Mouse (Mus musculus) splenic B cell, adult 2 months (primary cell): ENCODE results near the gene Sncg.

Experiments used
- DNase-seq: peaks from one replicate; pipeline ENCODE4 v3.0.0-alpha.2; 2011; ENCODE audit warnings: low read depth, low spot score
- H3K27me3 ChIP-seq: 2 replicates; pipeline ENCODE4 v1.6.1; 2012; ENCODE audit warnings: mild to moderate bottlenecking, low read length, moderate library complexity, mixed read lengths; ENCODE audit not compliant: control insufficient read depth, poor library complexity, insufficient read depth, severe bottlenecking
- H3K36me3 ChIP-seq: 2 replicates; pipeline ENCODE4 v1.6.1; 2012; ENCODE audit warnings: mild to moderate bottlenecking, low read length, moderate library complexity, mixed read lengths; ENCODE audit not compliant: control insufficient read depth, poor library complexity, insufficient read depth, severe bottlenecking

Sncg gene

DNA sequence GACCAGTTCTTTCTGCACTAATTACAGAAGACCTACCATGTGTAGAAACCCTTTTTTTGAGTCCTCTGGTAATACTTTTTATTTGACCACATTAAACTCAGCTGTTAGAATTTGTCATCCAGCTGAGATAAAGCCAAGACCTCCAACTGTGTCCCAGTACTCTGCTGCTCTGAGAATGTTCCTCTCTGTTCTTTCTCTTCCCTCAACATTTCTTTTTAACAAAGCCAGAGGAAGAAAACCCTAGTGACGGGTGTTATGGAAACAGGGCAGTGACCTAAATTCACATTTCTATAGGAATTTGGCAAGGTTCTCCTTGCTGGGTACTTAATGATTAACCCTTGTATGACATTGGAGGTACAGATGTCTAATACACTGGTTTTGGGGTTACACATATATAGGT lies 35.1 kb downstream of the Sncg start:
- no peaks in the 10 kb centered on the region for H3K27me3 ChIP-seq
- H3K36me3 ChIP-seq, result peaks cover 16% of the 10 kb centered on the region
- DNase-seq, result no peak

DNA sequence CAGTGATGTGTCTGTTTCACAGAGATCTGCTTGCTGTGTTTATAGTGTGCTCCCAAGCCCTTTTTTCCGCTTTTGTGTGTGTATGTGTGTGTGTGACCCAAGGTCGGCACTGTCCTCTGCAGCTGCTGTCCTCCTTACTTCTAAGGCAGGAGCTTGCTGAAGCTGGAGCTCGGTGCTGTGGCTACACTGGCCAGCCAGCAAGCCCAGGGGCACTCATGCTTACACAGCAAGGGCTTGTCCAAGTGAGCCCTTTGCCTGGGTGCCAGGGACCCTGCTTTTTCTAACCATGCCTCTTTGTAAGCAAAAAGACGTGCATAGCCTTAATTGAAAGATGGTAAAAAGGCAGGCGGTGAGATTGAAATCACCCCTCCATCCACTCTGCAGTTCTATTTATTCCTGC lies 42.1 kb downstream of the Sncg start:
- Histone ChIP-seq H3K36me3 (peaks cover 16% of the 10 kb centered on the region), H3K27me3 (no peaks in the 10 kb centered on the region)
- DNase-seq, result no peak

DNA sequence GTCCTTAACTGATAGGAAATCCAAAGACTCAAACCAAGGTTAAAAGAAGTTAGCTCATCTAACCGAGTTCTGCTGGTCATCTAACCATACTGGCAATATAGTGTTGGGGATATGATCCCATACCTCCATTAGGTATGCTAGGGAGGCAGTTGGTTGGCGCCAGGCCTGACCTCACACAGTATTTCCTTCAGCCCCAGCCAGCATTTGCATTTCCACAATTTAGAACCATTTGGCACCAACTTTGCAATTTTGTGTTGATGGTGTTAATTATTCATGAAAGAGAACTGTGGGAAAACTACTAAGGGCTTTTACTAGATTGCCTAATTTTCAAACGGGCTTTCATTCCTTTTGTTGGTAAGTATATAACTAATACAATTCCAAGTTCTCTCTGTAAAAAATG lies 42.7 kb downstream of the Sncg start:
- DNase-seq, result no peak
- no peaks in the 10 kb centered on the region for H3K27me3 ChIP-seq

DNA sequence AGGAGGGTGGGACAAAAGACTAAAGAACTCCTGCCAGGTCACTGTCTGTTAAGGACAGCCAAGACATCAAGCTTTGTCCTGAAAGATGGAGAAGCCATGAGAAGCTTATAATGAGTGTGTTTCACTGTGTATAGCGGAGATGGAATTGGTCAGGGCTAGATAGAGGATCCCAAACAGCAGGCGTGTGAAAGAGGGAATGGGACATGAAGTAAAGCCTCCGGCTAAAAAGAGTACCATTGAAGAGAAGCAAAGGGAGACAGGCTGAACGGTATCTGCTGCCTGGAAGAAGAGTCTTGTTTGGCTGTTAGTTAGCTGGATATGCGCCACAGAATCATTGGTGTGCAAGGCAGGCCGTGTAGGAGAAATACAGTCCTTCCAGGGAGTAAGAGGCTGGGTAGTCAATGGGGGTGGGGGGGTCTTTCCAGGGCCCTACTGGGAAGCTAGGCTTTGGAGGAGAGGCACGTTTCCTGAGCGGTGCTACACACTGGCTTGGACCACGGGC lies 43.9 kb downstream of the Sncg start:
- Histone ChIP-seq H3K36me3 (peaks cover 12% of the 10 kb centered on the region), H3K27me3 (no peaks in the 10 kb centered on the region)

More for the DNA sequence above, 42.7 kb downstream of the Sncg start:
- H3K36me3 ChIP-seq, result peaks cover 14% of the 10 kb centered on the region

DNA sequence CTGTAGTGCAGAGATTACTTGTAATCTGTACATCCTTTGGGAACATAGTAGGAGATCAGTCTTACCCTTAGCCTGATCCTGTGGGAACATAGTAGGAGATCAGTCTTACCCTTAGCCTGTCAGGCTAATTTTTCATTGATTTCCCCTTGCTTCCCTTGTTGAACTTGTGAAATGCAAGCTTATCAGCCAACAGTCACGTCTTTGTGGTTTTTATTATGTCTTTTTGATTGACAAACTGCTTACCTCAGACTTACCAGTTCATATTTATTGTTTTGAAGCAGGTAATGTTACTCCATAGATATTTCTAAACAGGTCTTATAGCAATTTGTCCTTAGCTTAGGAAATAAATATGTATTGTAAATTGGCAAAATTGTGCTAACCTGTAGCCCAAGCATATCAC lies 47.0 kb downstream of the Sncg start:
- H3K36me3 ChIP-seq, result peaks cover 19% of the 10 kb centered on the region
- DNase-seq, result no peak
- no peaks in the 10 kb centered on the region for H3K27me3 ChIP-seq

More for the DNA sequence above, 43.9 kb downstream of the Sncg start:
- DNase-seq, result no peak

DNA sequence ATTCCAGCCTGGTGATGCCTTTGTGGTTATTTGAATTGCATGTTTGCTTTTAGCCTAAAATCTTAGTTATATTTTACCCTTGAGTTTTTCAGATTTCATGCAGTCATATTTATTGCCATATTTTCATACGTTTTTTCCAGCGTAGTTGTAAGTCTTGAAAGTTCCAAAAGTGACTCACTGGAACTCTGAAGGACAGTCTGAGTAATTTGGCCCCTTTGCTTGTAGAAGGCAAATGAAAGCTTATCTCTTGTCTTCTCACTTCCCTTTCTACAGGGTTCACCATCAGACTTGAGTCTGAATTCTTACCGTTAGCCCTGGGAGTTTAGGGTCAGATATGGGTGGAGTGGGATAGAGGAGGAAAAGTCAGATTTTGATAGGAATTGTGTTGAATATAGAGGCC lies 48.0 kb downstream of the Sncg start:
- no peak for DNase-seq
- Histone ChIP-seq H3K27me3 (no peaks in the 10 kb centered on the region), H3K36me3 (peaks cover 17% of the 10 kb centered on the region)

DNA sequence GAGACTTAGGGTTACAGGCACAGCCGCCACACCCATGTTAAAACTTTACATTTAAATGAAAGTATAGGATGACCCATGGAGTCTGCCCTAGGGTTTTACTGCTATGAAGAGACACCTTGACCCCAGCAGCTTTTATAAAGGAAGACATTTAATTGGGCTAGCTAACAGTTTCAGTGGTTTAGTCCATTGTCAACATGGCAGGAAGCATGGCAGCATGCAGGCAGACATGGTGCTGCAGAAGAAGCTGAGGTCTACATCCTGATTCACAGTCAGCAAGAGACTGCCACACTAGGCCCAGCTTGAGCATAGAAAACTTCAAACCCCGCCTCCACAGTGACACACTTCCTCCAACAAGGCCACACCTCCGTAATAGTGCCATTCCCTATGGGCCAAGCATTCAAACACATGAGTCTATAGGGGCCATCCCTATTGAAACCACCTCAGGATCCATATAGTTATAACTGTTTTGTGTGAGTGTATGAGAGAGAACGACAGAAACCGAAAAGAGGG lies 51.0 kb downstream of the Sncg start:
- DNase-seq, result no peak
- Histone ChIP-seq H3K27me3 (no peaks in the 10 kb centered on the region), H3K36me3 (peaks cover 9% of the 10 kb centered on the region)
